Mouse (Mus musculus): ENCODE measurements at regions not wholly inside any gene's neighbourhood (a gene's known extent, or its start where the extent isn't known, plus 50 kb on each side); places are given as distances from the start of the nearest gene placed in this dataset.

GRCm38 (mm10) chr10:74854991-74855664 lies 111.8 kb upstream of the Gnaz start:
- no peak for ATAC-seq (ENCODE audit: insufficient number of reproducible peaks, insufficient read depth, low FRiP score, low read depth)
- Histone ChIP-seq H3K9me3 (ENCODE audit: control insufficient read depth, low read depth, low read length) (no peaks in the 10 kb centered on the region), H3K27ac (ENCODE audit: low read length) (no peak overlapping the region), H3K4me1 (ENCODE audit: control insufficient read depth, insufficient read depth, low read length) (no peaks in the 10 kb centered on the region), H3K36me3 (ENCODE audit: control insufficient read depth, insufficient read depth, low read length) (no peaks in the 10 kb centered on the region), H3K4me3 (ENCODE audit: low read depth, low read length) (no peak overlapping the region), H3K9ac (replicated peaks; ENCODE audit: low read depth, low read length) (no peak overlapping the region), H3K27me3 (ENCODE audit: control insufficient read depth, insufficient read depth, low read length) (no peaks in the 10 kb centered on the region), H3K4me2 (replicated peaks; ENCODE audit: low read depth, low read length) (no peak overlapping the region)
- WGBS = 59% methylated on average over 4 of the region's 4 CpGs
